Mouse (Mus musculus) erythroblast, embryonic 14.5 days (primary cell): ENCODE measurements around the gene Dennd1b. TPM values are rescaled to one million over a fixed set of nuclear protein-coding genes. Genes with fewer than 3 reads are reported as not detected.

Source experiments
- H3K27me3 ChIP-seq: 2 replicates; pipeline ENCODE4 v1.6.1; 2012; ENCODE audit warnings: inconsistent platforms; ENCODE audit not compliant: control insufficient read depth
- H3K36me3 ChIP-seq: 2 replicates; pipeline ENCODE4 v1.6.1; 2012; ENCODE audit warnings: mild to moderate bottlenecking, inconsistent platforms; ENCODE audit not compliant: control insufficient read depth
- H3K4me1 ChIP-seq: 2 replicates; pipeline ENCODE4 v1.6.1; 2012; ENCODE audit warnings: inconsistent platforms; ENCODE audit not compliant: control insufficient read depth
- H3K4me3 ChIP-seq: replicated peaks from 2 replicates; pipeline ENCODE3; 2012; ENCODE audit warnings: moderate library complexity, mild to moderate bottlenecking, inconsistent platforms
- H3K9me3 ChIP-seq: 2 replicates; pipeline ENCODE4 v1.6.1; 2012; ENCODE audit warnings: low read length, inconsistent platforms, mixed read lengths; ENCODE audit not compliant: control insufficient read depth
- GATA1 ChIP-seq: IDR thresholded peaks from 2 replicates; pipeline ENCODE4 v1.6.1; 2012; ENCODE audit warnings: low read length, inconsistent platforms, mixed read lengths
- TAL1 ChIP-seq: IDR thresholded peaks from 3 replicates; pipeline ENCODE4 v1.6.1; 2012; ENCODE audit warnings: low read length, inconsistent platforms, mixed read lengths
- polyA plus RNA-seq: library from polyadenylated mRNA; stranded (reverse); fragments of >175 nt; gene quantifications from 2 replicates; pipeline ENCODE4 v1.2.3, GENCODE M21; 2012

Dennd1b gene
- polyA plus RNA-seq, 1 experiment = not detected

GRCm38 (mm10) chr1:139210505-139210904 is 247.3 kb downstream of the Dennd1b start:
- Histone ChIP-seq H3K9me3 (no peaks in the 10 kb centered on the region), H3K4me3 (no peak overlapping the region), H3K36me3 (no peaks in the 10 kb centered on the region), H3K27me3 (no peaks in the 10 kb centered on the region), H3K4me1 (no peaks in the 10 kb centered on the region)
- no peak for TF ChIP-seq GATA1
- TF ChIP-seq TAL1 = no peak

DNA sequence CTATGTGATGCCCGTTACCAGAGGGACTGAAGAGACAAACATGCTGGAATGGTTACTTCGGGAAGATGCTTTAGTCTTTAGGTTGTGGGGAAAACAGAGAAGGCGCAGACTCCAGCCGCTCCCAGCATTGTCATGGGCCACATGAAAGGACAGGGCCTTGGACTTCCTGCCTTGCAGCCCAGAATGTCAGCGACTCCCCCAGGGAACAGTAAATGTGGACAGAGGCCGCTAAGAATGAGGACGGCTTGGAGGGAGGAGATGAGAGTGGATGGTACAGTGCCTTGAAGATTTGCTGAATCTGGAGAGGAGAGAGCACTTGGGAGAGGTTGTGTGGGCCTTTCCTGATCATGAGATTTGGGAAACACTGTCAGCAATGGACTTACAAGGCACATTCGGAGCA is 252.1 kb downstream of the Dennd1b start:
- Histone ChIP-seq H3K4me3 (no peak overlapping the region), H3K4me1 (no peaks in the 10 kb centered on the region), H3K9me3 (no peaks in the 10 kb centered on the region), H3K27me3 (no peaks in the 10 kb centered on the region), H3K36me3 (no peaks in the 10 kb centered on the region)
- TF ChIP-seq GATA1 (no peak), TAL1 (no peak)

GRCm38 (mm10) chr1:139223804-139224203 is 260.6 kb downstream of the Dennd1b start:
- Histone ChIP-seq H3K9me3 (no peaks in the 10 kb centered on the region), H3K36me3 (no peaks in the 10 kb centered on the region), H3K27me3 (no peaks in the 10 kb centered on the region), H3K4me1 (no peaks in the 10 kb centered on the region), H3K4me3 (no peak overlapping the region)
- TF ChIP-seq GATA1 (no peak), TAL1 (no peak)

GRCm38 (mm10) chr1:139224309-139224949 is 261.2 kb downstream of the Dennd1b start:
- TF ChIP-seq GATA1 (no peak), TAL1 (no peak)

More at GRCm38 (mm10) chr1:139224309-139224949, 261.2 kb downstream of the Dennd1b start:
- Histone ChIP-seq H3K4me3 (no peak overlapping the region), H3K27me3 (no peaks in the 10 kb centered on the region), H3K36me3 (no peaks in the 10 kb centered on the region), H3K4me1 (no peaks in the 10 kb centered on the region), H3K9me3 (no peaks in the 10 kb centered on the region)

Other genes with a start within 250 kb of the Dennd1b start
- gene Lhx9, start 114.9 kb upstream of the Dennd1b start, polyA plus RNA-seq = not detected in 2 replicates
- gene 2310009B15Rik, start 106.6 kb upstream of the Dennd1b start, polyA plus RNA-seq = 3.9 and 4.5 TPM in 2 replicates